Mouse (Mus musculus) spleen, postnatal 14 days (tissue): Measurements from ENCODE around the gene 2010111I01Rik.
"Not testable (repeated sequence)": the region's sequence is repeated elsewhere in the genome, so short reads cannot be mapped to it uniquely, and the experiment has no call there.

Experiments
- DNase-seq, 2 experiments: peaks; one replicate each; pipeline ENCODE4 v3.0.0; 2021 to 2022; ENCODE audit warnings: low spot score in 2 of 2

Gene 2010111I01Rik

DNA sequence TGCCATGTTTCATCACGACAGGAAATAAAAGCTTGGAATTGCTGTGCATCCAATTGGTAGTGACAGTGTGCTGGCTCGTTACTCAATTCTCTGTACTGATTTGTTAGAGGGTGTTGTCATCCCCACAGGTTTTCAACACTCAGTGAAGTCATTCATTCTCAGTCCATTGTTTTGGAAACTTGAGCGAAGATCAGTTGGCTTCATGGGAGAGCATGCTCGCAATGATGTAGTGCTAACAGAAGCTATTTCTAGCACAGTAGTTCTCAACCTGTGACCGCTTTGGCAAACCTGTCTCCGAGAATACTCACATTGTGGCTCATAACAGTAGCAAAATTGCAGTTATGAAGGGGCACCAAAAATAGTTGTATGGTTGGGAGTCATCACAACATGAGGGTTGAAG is 8.7 kb upstream of the 2010111I01Rik start:
- no peak for DNase-seq

DNA sequence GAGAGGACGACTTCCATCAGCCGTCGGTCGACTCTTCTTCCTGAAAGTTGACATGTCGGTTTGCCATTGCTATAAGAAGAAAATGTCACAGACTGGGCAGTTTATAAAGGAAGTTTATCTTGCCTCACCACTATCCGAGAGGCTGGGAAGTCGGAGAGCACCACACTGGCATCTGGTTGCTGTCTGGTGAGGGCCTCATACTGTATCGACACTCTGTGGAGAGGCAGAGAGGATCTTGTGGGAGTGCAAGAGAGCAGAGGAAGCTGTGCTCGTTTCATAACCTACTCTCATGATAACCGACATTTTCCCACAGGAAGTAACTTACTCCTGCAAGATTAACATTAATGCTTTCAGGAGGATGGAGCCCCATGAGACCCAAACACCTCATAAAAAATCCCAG is 7.9 kb upstream of the 2010111I01Rik start:
- no peak for DNase-seq

DNA sequence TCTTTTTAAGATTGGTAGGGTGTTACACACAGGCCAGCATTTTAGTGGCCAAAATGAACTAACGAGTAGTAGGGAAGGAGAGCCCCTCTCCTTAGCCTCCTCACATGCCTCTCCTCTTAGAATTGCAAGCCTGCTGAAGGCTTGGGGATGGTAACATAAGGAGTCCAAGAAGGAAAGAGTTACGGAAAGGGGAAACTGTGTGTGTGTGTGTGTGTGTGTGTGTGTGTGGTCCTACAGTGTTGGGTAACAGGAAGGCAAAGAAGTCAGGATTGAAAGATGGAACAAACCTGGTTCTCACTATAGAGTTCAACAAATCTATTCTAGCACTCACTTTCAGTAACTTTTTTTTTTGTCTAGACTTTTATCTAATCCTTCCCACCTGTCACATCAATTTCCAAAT is 1.3 kb upstream of the 2010111I01Rik start:
- no peak for DNase-seq

DNA sequence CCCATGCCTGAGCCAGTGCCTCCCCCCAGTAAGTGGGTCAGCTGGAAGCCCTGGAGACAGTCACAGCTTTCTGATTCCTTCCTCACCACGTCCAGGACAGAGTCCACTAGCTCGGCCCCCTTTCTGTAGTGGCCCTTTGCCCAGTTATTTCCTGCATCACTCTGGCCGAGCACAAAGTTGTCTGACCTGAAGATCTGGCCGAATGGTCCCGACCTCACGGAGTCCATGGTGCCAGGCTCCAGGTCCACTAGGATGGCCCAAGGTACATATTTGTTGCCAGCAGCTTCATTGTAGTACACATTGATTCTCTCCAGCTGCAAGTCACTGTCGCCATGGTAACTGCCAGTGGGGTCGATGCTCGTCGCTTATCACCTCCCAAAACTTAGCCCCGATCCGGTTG is 3.5 kb downstream of the 2010111I01Rik start:
- no peak for DNase-seq

DNA sequence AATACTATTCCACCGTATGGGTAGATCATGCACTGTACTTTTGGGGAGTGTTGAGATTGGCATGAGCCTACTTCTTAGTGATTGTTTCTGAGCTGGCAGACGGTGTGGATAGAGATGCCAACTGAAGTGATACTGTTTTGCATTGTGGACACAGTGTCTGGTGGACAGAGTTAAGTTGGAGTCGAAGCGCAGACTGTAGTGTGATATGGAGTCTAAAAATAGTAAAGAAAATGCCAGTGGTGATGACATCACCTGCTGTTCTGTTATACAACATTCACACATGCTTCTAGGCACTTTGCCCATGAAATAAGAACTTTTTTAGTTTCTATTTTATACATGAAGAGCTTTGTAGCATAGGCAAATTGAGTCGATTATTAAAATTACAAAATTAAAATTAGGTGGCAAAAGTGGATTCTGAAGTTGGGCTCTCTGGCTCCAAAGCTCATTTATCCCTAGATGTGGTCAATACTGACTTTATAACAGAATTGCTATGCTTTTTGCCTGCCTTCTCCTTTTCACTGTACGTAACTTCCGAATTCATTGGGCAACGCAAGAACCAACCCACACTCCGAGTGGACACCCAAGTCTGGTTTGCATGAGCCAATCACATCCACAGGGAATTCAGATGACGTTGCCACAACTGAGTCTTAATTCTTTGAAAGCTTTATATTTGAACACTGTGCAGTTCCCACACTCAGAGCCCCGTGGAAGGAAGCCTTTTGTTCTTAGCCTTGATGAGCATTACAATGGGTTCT is 6.0 kb downstream of the 2010111I01Rik start:
- no peak for DNase-seq

DNA sequence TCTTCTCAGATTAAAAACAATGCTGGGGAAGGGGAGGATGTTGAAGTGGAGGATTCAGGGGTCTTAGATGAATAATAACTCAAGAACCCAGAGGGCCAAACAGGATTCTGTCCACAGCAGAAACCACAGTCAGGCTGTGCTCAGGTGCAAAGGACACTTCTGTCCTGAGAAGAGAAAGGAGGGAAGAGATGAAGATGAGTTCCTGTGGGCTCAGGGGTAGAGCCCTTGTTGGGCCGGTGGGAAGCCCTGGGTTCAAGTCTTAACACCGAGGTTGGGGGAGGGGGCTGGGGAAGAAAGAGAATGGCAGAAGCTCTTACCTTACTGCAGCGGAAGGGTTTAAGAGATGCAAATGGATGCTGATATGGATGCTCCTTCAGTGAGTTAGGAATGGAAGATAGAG is 7.7 kb downstream of the 2010111I01Rik start:
- DNase-seq, result no peak

DNA sequence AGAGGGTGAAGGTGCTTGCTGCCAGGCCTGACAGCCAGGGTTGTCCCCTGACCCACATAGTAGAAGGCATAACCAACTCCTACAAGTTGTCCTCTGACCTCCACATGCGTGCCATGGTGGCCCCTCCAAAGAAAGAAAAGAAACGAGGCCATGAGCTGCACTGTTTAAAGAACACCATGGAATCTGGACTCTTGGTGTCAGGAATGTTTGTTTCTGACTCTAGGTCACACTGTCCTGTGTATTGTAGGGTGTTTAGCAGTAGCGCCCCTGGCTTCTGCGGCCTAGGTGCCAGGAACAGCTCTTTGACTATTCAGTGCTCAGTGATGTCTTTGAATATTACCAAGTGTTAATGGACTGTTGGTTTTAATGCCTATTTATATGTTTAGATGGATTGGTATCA is 8.4 kb downstream of the 2010111I01Rik start:
- DNase-seq, result no peak

DNA sequence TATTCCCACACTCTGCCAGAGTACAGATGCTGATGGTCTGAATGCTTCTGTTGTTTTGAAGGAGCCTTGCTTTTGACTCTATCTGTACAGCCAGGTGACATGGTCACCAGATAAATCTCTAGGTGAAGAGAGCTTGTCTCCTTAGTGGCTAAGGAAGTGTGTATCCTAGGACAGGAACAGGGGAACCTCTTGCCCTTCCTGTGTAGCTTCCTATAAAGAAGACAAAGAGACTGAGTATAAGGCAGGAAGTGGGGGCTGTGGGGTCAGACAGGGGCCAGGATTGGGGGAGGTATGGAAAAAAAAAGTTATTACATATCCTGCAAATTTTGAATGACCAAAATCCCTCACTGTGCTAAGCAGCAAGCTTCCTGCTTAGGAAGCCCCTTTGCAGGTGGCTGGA is 13.4 kb downstream of the 2010111I01Rik start:
- DNase-seq, result no peak

DNA sequence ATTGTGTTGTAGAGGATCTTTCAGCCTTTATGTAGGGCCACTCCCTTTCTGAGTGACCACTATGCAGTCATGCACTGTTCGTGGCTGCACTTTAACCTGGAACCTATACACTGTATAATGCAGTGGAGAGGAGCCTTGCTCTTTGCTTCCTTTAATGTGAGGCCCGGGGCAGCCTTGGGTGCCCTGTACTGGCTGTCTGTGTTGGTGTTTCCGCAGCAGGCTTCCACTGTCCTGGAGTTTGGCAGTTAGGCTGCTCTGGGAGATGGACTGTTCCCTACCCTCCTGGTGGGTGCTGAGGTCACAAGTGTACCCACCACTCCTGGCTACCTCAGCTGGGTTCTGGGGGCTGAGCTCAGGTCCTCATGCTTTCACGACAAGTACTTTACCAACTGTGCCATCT is 14.1 kb downstream of the 2010111I01Rik start:
- DNase-seq, result no peak

DNA sequence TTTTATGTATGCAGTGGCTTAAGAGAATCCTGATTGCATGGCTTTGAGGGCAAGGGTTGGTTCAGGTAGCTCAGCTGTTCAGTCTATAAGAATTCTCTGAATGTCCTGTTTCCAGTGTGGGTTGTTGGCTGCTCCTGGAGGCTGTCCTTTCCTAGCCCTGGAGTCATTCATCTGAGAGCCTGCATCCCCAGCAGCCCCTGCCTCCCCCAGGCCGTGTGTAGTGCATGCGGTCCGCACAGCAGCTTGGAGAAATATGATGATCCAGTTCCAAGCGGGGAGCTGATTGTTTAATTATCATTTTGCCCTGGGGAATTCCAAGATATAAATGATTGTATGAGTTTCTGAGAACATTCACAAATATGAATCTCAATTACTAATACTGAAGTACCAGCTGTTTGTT is 14.5 kb downstream of the 2010111I01Rik start:
- no peak for DNase-seq

DNA sequence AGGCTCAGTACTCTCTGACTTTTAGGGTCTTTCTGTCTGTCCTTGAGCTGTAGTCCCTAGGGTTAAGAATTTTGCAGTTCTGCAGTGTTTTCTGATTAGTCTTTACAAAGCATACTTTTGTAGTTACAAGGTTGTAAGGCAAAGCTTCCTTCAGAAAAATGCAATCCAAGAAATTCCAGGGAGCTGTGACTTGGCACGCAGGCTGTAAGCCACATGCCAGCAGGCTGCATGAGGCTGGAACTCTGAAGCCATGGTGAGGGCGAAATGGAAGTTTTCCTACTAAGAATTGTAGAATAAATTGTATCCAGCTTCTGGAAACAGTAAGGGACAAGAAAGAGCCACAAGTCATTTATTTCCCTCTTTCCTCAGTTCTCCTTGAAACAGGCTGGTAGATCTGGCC is 15.4 kb downstream of the 2010111I01Rik start:
- no peak for DNase-seq

DNA sequence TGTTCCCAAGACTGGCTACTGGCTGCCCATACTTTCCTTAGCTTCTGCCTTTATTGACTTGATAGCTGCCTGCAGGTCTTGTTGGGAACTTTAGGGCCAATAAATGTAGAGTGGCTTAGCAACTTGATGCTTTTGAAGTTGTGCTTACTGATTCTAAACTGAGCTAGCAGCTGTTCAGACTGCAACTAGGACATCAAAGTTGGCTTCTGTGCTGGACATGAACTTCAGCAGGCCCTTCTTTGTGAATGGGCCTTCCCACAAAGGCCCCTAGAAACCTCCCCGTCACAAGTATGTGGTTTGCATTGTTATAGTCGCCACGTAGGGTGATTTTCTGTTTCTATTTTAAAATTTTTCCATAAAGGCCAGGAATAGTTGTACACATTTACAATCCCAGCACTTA is 19.8 kb downstream of the 2010111I01Rik start:
- DNase-seq, result no peak

DNA sequence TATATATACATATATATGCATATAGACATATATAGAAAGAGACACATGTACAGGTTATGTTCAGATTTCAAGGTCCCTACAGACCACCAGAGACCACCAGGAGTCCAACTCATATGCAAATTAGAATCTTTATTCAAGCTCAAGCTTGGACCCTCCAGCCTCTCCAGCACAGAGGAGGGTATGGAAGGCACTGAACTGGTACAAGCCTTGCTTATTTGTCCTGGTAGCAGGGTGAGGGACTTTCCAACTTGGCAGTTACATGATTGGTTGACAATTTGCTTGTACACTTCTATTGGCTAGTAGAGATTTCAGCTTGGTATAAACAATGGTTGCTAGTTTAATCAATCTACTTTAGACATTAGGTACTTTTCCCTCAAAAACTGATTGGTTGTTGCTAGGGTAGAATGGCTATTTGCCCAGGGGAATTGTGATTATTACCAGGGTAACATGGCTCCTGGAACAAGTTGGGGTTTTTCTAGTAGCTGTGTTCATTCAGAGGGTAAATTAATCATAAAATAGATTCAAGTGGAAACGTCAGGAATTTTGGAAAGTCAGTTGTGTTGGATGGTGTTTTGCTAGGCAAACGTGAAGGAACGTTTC is 25.3 kb downstream of the 2010111I01Rik start:
- no peak for DNase-seq

DNA sequence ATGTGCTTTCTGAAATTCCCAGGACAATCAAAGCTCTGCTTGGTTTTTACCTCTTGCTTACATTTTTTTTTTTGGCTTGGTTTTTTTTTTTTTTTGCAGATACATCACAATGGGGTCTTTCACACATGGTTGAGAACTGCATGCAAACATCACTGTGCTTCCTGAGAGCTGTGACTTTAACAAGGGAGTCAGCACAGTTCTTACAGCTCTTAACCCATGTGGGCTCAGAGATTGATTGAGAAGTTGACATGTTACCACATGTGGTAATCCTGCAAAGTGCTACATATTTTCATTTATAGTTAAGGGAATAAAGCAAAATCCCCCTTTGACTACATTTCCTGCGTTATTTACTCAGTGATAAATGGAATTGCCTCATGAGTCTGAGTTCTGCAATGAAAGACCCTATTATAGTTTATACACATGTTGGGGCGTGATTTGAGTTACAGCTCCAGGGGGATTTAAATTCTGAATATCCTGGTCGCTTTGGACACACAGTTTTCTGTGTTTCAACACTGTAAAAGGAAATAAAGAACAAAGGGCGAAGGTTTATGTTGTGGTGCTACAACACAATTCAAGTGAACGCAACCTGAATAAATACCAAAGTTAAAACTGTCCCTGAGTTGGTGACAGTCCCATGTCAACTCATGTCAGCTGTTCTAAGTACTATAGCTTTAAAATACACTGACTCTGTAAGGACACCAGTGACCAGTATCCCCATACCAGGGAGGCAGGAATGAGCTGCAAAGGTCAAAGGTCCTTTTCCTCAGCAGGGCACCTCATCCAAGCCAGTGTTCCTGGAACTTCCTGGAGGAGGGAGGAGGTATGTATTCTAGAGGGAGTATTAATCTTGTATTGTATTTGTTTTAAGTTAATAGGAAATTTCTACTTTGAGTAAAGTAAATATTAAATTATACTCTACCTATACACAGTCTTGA is 29.1 kb downstream of the 2010111I01Rik start:
- no peak for DNase-seq

DNA sequence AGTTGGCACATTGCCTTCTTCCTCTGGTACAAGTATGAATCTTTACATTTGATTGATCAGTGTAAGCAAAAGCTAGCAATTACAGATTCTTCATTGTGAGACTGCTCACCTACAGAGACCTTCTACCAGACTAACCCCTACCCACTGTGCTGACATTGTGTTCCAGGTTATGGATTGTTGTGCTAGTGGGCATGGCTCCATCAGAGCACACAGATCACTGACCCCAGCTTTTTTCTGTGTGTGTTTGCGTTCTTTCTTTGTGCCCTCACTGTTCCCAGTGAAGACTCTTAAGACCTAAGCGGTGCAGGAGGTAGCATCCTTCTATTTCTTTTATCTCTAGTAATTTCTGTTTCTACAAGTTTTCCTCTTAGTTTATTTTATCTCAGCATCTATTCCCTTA is 32.1 kb downstream of the 2010111I01Rik start:
- no peak for DNase-seq

DNA sequence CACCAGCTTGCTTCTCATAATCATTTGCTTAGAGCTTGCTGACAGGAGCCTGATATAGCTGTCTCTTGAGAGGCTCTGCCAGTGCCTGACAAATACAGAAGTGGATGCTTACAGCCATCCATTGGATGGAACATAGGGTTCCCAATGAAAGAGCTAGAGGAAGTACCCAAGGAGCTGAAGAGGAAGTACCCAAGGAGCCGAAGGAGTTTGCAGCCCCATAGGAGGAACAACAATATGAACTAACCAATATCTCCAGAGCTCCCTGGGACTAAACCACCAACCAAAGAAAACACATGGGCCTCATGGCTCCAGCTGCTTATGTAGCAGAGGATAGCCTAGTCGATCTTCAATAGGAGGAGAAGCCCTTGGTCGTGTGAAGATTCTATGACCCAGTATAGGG is 42.8 kb downstream of the 2010111I01Rik start:
- not testable (repeated sequence) for DNase-seq

DNA sequence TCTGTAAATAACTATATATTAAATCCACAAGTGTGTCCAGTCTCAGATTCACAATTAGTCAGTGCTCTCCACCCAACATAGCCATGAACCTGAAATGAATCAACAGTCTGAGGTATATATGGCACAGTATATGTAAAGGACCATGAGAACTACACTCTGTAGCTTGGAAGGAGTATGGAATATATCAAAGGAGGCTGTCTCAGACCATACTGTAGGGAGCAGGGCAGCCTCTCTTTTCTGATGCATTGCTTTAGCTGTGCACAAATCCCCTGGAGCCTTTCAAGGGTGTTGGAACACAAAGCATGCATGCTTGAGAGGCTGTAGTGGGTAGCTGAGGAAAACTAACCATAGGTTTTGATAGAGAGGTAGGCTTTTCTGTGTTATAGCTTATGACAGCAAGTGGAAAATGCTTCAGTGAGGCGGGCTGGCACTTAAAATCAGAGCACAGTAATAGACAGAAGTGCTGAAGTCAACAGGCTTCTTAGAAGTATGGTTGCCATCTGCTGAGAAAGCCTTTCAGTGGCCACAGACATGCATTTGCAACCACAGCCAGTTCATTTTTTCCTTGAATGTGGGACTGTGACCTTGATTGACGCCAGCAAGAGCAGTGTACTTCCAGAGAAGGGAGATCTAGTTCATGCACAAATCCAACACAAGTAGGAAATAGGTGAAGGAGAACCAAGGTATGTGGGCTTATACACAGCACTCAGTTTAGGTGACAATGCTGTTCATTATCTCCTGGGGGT is 45.8 kb downstream of the 2010111I01Rik start:
- no peak for DNase-seq

DNA sequence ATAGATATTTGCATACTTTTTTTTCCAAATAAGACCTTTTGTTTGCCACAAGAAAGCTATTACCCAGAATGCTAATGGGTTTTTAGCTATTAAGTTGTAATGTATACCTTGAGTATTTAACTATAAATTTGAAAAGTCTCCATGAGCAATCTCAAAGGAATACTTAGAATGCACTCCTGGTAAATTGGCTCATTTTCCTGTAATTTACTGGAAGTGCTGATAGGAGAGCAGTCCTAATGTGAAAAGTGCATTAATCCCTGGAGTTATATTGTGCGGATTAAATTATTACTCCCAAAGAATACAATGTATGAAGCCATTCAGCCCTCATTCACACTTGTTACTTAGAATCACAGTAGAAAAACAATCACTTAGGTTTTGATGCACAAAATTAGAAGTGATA is 49.7 kb downstream of the 2010111I01Rik start:
- DNase-seq, result no peak

DNA sequence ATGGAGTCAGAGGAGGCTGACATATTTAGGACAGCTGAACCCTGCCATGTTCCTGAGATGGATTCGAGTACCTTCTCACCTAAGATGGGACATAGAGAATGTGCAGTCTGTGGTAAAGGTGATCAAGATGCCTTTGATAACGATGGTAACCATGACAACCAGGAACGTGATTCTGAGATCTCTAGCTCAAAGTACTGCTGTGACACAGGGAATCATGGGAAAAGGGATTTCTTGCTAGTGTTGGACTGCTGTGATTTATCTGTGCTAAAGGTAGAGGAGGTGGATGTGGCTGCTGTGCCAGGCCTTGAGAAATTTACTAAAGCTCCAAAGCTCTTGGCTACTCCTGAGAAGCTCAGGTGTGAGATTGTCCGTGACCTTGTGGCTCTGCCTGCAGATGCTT is 50.7 kb downstream of the 2010111I01Rik start:
- DNase-seq, result no peak

DNA sequence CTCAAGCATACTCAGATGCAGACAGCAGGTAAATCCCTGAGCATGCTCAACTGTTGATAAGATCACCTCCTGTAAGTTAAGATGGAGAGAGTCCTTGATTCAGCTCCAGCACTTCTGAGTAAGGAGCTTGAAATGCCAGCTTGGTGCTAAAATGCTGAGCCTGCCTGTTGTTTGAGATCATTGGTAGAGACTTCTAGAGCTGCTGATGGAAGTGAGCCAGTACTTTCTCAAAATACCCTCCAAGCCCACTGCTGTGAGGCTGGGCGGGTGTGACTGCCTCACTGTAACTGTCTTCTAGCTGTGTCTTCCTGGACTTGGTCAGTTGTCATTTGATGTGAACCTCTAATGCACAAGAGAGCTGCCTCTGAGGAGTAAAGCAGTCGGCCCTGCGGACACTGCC is 51.4 kb downstream of the 2010111I01Rik start:
- no peak for DNase-seq

DNA sequence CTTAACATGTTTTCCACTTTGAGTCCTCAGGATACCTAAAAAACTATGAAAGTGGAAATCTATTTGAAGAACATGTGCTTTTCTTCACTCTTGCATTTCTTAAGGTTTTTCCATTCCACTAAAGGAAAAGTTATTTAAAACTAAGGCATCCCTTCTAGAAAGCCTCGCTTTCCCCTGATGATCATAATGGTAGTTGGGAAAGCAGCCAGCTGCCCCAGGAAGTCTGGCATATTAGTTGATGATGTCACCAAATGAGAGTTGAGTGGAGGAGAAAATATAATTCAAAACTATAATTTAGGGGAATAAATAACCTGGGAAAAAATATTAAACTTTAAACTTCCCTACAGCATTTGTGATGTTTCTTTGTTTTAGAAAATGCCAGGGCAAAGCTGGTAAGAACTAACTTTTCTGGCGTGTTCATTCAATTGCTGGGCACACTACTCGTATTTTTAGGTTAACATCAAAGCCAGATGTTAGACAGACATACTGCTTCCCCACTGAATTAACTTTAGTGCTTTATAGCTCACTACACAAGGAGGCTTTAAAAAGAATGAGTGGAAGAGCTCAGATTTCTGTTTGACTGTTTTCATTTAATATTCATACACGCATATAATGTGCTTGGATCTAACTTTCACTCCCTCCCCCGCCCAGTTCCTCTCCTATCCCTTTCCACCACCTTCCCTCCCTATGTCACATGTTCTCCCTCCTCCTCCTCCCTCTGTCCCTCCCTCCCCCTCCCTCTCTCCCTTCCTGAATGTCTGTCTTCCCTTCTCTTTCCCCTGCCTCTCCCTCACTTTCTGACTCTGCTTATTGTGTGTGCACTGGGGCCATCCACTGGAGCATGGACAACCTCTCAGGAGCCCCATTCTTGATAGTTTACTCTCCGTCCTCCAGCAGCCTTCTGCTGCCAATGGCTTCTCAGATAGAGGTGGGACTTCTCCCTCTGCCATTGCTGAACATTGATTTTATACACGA is 58.8 kb downstream of the 2010111I01Rik start:
- DNase-seq, result no peak
